8 mouse cellular contexts compared by ENCODE assay signal in genomic region chr11:74828965-74829550, GRCm38 (mm10). TPM values are rescaled to one million over a fixed set of nuclear protein-coding genes. Genes with fewer than 3 reads are reported as not detected.
A peak's percentile ranks its signal among the peaks of the same experiment; 100 is the strongest.
DNase-seq lines count a peak whose midpoint lies in the region; ATAC-seq and TF ChIP-seq lines count a peak whose summit lies in the region.

No protein-coding gene starts in this region.

- no peak for ATAC-seq in limb, embryonic 13.5 days (ENCODE audit: low FRiP score, low read depth)
- ATAC-seq in stomach, postnatal 0 days (ENCODE audit: low FRiP score, low TSS enrichment): no peak

- TF ChIP-seq CTCF in testis, adult 2 months (IDR thresholded peaks at IDR 0.05; ENCODE audit: control insufficient read depth, insufficient read depth, insufficient replicate concordance, low read depth, low read length): no peak
- no peak for TF ChIP-seq CTCF in stomach, postnatal 0 days (IDR thresholded peaks at IDR 0.05; ENCODE audit: low read depth)

- peak overlapping the region; percentile 90 for H3K4me2 ChIP-seq in limb, embryonic 13.5 days (replicated peaks)
- peak overlapping the region; percentile 68 for H3K4me2 ChIP-seq in stomach, postnatal 0 days (replicated peaks; ENCODE audit: low read depth)

- H3K36me3 ChIP-seq in testis, adult 2 months (ENCODE audit: control insufficient read depth, insufficient read depth, low read length): no peaks in the 10 kb centered on the region
- no peaks in the 10 kb centered on the region for H3K36me3 ChIP-seq in limb, embryonic 13.5 days
- H3K36me3 ChIP-seq in stomach, postnatal 0 days (ENCODE audit: control insufficient read depth, insufficient read depth, low read length): no peaks in the 10 kb centered on the region

- no peaks in the 10 kb centered on the region for H3K27me3 ChIP-seq in testis, adult 2 months (ENCODE audit: control insufficient read depth, insufficient read depth, low read length)
- peaks cover 7% of the 10 kb centered on the region for H3K27me3 ChIP-seq in limb, embryonic 13.5 days
- H3K27me3 ChIP-seq in stomach, postnatal 0 days (ENCODE audit: control insufficient read depth, insufficient read depth, low read length): no peaks in the 10 kb centered on the region

- no peak for TF ChIP-seq EP300 in stomach, postnatal 0 days (optimal IDR thresholded peaks at IDR 0.05)

- peak overlapping the region; percentile 45; the same call in 1 of the 2 replicates for H3K9ac ChIP-seq in limb, embryonic 13.5 days
- no peak overlapping the region for H3K9ac ChIP-seq in stomach, postnatal 0 days (ENCODE audit: low read length)

- H3K4me3 ChIP-seq in testis, adult 2 months (ENCODE audit: control insufficient read depth, low read depth, low read length): peak overlapping the region; percentile 91; the same call in 1 of the 2 replicates
- peak overlapping the region; percentile 98 for H3K4me3 ChIP-seq in limb, embryonic 13.5 days
- no peak overlapping the region for H3K4me3 ChIP-seq in stomach, postnatal 0 days (ENCODE audit: low read depth, low read length)

- no peaks in the 10 kb centered on the region for H3K9me3 ChIP-seq in limb, embryonic 13.5 days
- H3K9me3 ChIP-seq in stomach, postnatal 0 days (ENCODE audit: control insufficient read depth, low read length): no peaks in the 10 kb centered on the region

- H3K4me1 ChIP-seq in testis, adult 2 months (ENCODE audit: control insufficient read depth, insufficient read depth, low read length): peaks cover 33% of the 10 kb centered on the region
- H3K4me1 ChIP-seq in limb, embryonic 13.5 days: peaks cover 36% of the 10 kb centered on the region
- H3K4me1 ChIP-seq in stomach, postnatal 0 days (replicated peaks; ENCODE audit: control insufficient read depth, insufficient read depth): peaks cover 9% of the 10 kb centered on the region; the same call in 1 of the 2 replicates

- no peak for TF ChIP-seq POLR2A in testis, adult 2 months (IDR thresholded peaks at IDR 0.05; ENCODE audit: control insufficient read depth, low read depth, low read length)

- 13% methylated on average over 11 of the region's 11 CpGs for WGBS in limb, embryonic 13.5 days
- 21% methylated on average over 11 of the region's 11 CpGs for WGBS in stomach, postnatal 0 days

- H3K27ac ChIP-seq in testis, adult 2 months (ENCODE audit: control insufficient read depth, insufficient read depth, low read depth, low read length): peak overlapping the region; percentile 96
- peak overlapping the region; percentile 85; the same call in 1 of the 2 replicates for H3K27ac ChIP-seq in limb, embryonic 13.5 days
- no peak overlapping the region for H3K27ac ChIP-seq in stomach, postnatal 0 days (replicated peaks)

- peak; percentile 59 for DNase-seq in cerebellum, adult 9-11 months
- DNase-seq in cerebellum, adult 11 months: no peak
- DNase-seq in testis, postnatal 14 days (ENCODE audit: low spot score): no peak
- no peak for DNase-seq in stomach, postnatal 0 days (ENCODE audit: low spot score)
- DNase-seq in lung, postnatal 14 days: no peak
- no peak for DNase-seq in left cerebral cortex, adult 8-10 months (ENCODE audit: low spot score in 2 of 2)

RNA-seq across cellular contexts. Expression of gene Mnt, which starts 1.7 kb away (rescaled TPM):
- polyA plus RNA-seq in testis, adult 2 months (2012; rRNA removed): 42.6 and 44.0 TPM in 2 replicates
- polyA plus RNA-seq in limb, embryonic 13.5 days (2015; fragmentation: Nextera tagmentation; extraction: Ambion mirVana): 5.3 and 5.8 TPM in 2 replicates
- 2.5 and 2.6 TPM in 2 replicates for polyA plus RNA-seq in stomach, postnatal 0 days (2015; fragmentation: Nextera tagmentation; extraction: Ambion mirVana)
- total RNA-seq in left cerebral cortex, adult 8-10 months (2022): 10 to 100 TPM; 31.4 to 36.4 (median 33.8) TPM

RNA-seq across cellular contexts. Expression of gene Mettl16, which starts 58.4 kb away (rescaled TPM):
- 5.3 and 6.4 TPM in 2 replicates for polyA plus RNA-seq in testis, adult 2 months (2012; rRNA removed)
- polyA plus RNA-seq in limb, embryonic 13.5 days (2015; fragmentation: Nextera tagmentation; extraction: Ambion mirVana): 56.6 and 61.1 TPM in 2 replicates
- 13.4 and 13.9 TPM in 2 replicates for polyA plus RNA-seq in stomach, postnatal 0 days (2015; fragmentation: Nextera tagmentation; extraction: Ambion mirVana)
- 10 to 100 TPM; 19.4 to 25.3 (median 24.4) TPM for total RNA-seq in left cerebral cortex, adult 8-10 months (2022)
